Mouse (Mus musculus): Measurements from ENCODE around the gene Gm5244.
A peak's percentile ranks its signal among the peaks of the same experiment; 100 is the strongest.

Gene Gm5244

DNA sequence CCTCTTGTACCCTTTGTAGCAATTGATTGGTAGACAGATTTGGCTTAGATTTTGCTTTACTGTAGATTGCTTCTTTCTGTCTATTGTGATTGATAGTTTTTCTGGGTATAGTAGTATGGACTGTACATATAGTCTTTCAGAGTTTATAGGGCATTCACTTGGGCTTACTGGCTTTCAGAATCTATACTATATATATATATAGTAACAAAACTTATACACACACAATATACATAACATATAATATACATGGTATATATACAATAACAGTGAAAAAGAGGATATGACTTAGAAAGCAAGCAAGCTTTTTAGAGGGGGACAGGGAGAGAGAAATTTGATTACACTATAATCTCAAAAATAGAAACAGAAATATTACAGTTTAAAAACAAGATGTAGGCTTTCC lies at the start of gene Gm5244:
Gene Gm5244 (plus strand): TSS at position 301 of the 400 bp plus-strand sequence.
- DNase-seq: no peak

DNA sequence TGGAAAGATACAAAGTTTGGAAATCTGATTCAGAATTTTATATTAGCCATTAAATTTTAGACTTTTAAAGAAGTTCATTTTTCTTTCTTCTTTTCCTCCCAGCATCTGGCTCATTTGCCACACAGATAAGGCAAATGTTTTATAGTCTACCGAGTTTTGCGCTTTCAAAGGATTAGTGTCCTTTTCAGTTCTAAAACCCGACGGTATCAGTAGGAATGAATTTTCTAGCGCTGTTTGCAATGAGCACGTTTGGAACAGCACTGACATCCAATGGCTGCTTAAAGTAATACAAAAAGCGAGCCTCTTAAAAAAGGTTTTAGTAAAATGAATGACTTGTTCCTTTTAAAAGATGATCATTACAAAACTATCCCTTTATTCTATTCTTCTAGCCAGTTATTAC lies 49.4 kb upstream of the Gm5244 start:
- peak; percentile 37 to 53 for DNase-seq

DNA sequence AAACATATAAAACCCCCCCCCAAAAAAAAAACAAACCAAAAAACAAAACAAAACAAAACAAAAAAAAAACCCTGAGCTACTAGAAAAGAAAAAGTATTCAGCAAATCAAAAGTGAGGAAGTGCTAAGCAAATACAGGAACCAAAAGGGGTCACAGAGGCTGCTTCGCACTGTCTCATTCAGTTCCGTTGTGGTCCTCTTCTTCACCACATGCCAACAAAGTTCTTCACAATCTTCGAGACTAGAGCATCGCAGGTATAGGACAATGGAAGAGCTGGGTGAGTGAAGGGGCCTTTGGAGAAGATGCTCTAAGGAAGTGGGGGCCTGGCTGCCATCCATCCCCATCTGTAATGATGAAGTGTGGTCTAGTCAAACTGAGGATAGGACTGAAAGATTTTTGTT lies 48.1 kb upstream of the Gm5244 start:
- no peak for DNase-seq

DNA sequence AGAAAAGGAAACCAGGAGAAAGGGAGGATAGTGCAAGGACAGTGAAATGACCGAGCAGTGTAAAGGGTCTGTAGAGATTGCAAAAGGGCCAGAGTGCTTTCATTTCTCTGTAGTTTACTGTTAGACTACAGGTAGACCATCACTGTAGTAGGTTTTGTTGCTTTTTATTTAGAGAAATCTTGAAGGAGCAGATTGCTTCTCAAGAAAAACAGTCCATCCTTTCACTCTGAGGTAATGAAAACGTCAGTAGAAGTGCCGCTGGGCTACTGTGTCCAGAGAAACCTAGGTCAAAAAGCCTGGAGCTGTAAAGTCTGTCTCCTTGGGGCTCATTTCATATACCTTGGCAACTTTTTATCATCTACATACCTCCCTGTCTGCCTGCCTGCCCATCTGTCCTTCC lies 47.4 kb upstream of the Gm5244 start:
- DNase-seq: no peak

DNA sequence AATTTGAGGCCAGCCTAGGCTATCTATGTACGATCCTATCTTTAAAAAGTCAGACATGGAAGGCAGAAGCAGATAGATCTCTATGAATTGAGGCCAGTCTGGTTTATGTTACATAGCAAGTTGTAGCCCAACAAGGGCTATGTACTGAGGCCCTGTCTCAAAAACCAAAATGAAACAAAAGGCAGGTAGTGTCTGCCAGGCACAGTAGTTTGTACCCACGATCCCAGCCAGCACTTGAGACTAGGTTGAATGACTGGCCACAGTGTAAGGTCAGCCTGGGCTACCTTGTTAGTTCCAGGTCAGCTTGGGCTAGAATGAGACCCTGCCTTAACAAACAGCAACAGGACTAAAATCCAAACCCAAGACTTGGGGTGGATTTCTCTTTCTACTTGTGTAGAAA lies 45.9 kb upstream of the Gm5244 start:
- no peak for DNase-seq

DNA sequence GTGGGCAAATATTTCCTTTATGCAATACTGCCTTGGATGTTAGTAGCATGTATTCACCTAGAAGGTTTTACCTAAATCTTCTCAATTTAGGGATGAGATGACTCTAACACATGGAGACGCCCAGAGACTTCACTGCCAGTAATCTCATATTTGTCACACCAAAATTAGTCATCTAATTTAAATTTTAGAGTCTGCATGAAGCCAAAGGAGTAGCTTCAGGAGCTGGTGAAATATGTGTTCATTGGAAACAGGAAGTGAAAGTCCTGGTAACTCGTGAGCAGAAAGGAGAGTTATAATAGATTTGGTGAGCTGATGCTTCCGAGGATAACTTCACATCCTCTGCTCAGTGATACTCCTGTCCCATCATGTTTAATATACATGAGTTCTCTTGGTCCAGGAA lies 45.4 kb upstream of the Gm5244 start:
- no peak for DNase-seq

DNA sequence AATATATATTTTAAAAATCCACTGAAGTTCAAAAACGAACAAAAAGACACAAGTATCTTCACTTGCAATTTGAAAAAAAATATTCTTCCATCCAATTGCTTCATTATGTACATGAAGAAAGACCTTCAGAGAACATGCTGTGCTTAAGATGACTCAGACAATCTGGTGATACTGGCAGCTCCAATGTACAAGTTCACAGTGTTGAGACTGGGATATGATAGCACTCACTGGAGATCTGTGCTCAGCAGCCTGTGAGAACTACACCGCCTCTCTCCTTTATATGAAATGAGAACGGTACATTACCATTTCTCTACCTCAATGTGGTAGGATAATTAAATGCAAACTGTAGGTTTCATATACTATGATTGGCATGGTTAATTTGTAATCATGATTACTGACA lies 43.7 kb upstream of the Gm5244 start:
- no peak for DNase-seq

DNA sequence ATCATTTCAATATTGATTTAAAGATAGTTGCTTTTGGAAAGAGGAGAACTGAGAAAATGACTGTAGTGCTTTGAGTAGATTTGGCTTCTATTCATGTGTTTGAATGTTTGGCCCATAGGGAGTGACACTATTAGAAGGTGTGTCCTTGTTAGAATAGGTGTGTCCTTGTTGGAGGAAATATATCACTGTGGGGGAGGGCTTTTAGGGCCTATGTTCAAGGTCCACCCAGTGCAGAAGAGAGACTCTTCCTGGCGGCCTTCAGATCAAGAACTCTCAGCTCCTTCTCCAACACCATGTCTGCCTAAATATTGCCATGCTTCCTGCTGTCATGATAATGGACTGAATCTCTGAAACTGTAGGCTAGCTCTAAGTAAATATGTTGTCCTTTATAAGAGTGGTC lies 42.2 kb upstream of the Gm5244 start:
- DNase-seq: no peak

DNA sequence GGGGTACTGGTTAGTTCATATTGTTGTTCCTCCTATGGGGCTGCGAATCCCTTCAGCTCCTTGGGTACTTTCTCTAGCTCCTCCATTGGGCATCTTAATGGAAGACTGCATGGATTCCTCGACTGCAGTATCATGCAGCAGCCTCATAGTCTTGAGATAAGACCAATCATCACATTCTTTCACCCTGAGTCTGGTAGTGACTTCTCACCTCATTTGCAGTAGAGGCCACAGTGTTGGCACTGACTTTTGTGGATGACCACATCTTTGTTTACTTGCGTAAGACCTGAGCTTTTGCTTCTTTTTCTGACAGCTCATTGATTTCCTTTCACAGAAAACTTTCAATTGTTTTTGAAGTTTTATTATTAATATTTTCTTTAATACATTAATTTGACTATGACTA lies 40.8 kb upstream of the Gm5244 start:
- no peak for DNase-seq

DNA sequence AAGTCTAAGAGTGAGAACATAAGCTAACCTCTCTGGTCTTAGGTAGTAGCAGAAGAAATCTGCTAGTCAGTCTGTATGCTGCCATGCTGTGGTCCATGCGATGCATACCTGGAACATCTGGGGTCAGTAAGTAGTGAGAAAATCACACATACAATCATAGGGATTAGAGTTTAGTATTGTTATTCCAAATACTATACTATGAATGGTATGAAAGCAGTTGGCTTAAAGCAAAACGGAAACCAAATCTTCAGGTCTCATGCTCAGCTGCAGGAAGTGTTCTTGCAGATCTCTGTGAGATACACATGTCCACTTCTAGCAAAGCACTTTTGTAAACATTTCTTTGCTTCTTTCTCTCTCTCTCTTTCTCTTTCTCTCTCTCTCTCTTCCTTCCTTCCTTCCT lies 40.3 kb upstream of the Gm5244 start:
- DNase-seq: no peak

DNA sequence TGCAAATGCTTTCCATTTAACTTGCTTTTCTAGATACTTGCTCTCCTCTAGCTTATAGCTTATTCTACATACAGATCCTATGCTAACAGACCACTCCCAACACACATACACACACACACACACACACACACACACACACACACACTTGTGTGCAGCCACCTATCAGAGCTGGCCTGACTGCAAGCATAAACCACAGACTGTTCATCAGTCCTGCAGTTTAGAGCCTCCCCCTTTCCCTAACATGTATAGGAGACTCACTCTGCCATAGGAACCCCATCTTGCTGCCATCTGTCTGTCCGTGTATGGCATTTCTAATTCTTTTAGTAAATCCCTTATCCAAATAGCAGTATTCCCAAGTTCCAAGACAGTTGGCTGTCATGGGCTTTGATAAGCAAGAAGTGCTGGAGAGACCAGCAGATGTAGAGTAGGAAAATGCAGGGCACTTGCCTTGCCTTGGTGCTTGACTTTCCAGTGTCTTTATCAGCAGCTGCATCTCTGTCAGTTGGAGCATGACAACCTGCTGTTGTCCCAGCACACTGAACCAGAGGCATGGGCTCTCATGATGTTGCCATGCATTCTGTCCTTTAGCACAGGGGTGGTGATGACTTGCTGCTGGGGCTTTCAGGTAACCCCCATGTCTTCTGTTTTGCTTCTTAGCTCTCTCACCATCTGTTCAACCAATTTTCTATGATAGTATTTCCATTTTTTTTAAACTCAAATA lies 33.7 kb upstream of the Gm5244 start:
- DNase-seq: no peak

DNA sequence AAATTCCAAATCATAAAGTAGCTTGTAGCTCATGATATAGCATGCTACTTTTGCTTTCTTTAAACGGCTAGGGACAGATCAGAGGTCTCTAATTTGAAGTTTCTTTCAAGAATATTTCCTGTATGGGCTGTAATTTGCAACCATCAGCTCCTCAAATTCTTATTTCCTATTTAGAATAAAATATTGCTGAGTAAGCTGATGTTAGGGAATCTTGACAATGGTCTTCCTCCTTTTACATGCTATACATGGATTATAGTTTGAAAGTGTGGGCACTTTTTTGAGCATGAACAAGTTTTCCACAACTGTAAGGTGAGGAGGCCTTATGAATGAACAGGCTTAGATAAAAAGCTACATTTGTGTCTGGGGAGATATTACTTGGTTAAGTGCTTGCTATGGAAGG lies 32.6 kb upstream of the Gm5244 start:
- no peak for DNase-seq

DNA sequence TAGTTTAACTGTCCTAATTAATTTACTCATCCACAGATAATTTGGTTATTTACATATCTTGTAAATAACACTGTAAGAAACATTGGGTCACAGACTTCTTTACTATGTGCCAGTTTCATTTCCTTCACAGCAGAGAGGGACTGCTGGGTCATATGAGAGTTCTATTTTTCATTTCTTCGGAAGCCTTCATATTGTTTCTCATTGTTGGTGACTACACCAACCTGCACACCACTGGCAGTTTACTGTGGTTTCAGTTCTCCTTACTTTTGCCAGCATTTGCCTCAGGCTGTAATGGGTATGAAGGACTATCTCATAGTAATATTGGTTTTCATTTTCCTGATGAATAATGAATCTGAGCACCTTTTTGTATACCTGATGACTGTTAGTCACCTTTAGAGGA lies 28.0 kb upstream of the Gm5244 start:
- no peak for DNase-seq

DNA sequence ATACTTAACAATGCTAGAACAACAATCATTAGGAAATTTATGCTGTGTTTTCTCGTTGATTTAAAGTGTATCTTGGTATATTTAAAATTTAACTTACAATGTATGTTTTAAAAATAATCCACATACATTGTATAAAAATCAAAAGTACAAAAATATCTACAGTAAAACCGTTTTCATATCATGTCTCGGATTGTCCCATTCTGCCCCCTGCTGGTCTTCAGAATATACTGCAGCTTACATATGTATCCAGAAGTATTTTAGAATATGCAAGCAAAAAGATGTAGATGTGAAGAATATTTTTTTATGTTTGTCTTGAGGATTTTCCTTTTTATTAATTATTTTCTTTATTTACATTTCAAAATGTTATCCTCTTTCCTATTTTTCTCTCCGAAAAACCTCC lies 26.1 kb upstream of the Gm5244 start:
- DNase-seq: peak; percentile 52 to 56

DNA sequence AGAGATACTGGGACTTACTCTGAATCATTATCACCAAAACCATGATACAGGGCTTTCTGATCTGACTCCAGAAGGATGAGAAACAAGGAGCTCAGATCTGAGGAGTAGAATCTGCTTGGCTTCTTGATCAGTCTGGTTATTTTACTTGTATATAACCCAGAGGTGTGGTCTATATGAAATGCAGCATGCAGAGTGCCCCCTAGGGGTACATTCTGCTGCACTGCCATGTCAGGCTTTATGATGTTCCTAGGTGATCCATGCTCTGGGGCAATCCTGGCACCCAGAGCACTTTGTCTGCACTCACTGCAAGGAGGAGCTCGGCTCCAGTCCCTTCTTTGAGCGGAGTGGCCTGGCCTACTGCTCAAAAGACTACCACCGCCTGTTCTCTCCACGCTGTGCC lies 21.9 kb upstream of the Gm5244 start:
- no peak for DNase-seq

DNA sequence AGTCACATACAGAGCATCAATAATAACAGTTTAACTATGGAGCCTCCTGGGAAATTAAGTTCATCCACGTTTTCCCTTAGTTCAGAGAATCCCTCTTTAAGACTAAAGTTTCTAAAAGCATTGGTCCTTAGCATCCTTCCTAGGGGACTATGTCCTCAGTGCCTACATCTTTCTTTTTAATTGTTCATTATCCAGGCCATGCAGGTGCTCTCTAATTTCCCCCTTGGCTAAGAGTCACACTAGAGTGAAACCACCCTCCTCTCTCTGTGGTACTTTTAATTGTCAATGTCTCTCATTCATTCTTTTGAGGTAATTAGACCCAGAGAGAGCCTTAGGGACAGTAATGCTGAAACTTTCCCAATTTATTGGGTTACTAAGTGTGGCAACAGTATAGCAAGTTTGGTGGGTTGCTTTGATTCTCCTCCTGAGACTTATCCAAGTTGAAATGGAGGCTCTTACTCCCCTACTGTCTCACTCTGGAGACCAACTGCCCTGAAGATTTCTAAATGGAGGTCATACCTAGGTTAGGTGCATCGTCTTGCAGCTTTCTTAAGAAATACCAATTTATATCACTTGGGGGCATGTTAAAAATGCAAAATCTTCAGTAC lies 15.6 kb upstream of the Gm5244 start:
- DNase-seq: no peak

DNA sequence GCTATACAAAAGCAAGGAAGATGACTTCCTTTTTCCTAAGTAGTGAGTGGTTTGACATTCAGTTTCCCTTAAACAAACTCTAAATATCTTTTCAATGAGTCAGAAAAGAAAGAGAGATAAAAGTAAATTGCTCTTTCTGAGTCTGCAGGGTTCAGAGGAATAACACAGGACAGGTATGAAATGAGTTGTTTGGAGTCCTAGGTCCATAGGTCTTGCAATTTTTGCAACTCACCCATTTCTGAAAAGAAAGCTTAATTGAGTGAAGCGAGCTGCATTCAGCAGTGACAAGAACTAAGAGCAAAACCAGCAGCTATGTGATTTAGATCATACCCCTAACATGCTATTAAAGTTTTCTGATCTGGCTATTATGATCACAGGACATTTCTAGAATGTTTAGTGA lies 14.9 kb upstream of the Gm5244 start:
- DNase-seq: no peak

DNA sequence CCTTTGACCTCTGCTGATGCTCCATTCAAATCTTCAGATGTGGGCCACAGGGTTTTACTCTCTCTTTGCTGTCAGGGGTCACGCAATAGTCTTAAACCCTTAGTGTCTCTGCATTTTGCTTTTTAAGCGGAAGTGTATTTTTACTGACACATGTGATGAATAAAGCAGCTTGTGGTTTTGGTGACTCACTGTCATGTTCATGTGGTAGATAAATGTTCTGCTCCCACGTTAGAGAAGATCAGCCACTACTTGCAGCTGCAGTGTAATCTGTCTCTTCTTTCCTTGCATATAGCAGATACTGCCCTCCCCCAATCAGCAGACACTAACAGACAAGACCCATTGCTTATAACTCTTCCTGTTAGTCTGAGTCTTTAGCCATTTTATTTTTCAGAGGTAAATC lies 12.9 kb upstream of the Gm5244 start:
- no peak for DNase-seq

DNA sequence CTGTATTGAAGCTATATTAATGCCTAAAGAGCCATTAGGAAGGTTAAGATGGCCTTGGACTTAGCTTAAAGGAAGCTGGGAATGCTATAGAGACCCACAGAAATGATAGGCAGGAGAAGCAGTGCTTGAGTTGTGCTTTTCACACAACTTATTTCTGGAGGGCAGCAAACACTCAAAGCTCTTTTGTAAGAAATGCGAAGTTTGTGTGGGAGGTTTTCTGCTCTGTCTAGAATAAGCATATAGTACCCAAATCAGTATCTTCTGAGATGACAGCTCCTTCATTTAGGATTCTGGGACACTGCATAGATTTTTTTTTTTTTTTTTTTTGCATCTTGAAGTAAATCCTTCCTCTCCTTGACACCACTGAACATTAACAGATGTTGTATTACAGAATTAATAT lies 8.0 kb upstream of the Gm5244 start:
- DNase-seq: no peak

DNA sequence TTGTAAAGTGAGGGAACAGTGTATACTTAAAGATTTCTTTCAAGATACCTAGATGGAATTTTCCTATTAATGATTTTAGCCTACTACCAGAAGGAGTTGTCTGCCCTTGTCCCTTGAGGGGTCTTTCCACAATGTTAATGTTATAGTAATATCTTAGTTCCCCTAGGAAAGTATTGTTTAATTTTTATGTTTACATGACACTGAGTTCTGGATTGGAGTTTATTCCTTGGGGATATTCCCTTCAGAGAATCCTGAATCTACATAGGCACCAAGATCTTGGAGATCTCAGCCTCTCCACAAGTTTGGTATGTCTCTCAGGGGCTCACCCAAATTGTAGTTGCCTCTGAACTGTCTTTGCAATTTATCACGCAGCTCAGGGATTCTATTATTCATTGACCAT lies 10.5 kb downstream of the Gm5244 start, which contains the start of gene Olfr1444:
Gene Olfr1444 (plus strand): TSS at position 301 of the 400 bp plus-strand sequence.
- DNase-seq: no peak

DNA sequence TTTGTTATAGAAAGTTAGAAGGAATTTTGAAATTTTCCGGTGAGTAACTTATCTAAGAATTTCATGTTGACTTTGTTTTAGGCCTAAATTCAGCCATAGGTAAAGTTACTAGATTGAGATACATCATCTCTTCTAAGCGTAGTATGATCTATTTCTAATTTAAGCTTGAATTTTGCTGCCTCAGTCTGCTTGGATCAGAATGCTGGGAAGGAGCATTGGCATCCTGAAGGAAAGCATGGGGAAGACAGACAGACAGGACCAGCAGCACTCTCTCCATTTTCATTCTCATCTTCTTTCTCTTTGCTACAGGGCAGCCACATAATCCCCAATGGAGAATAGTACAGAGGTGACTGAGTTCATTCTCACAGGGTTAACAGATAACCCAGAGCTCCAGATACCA lies 37.1 kb downstream of the Gm5244 start, which contains the start of gene Olfr1445:
Gene Olfr1445 (plus strand): TSS at position 301 of the 400 bp plus-strand sequence.
- DNase-seq: no peak

DNA sequence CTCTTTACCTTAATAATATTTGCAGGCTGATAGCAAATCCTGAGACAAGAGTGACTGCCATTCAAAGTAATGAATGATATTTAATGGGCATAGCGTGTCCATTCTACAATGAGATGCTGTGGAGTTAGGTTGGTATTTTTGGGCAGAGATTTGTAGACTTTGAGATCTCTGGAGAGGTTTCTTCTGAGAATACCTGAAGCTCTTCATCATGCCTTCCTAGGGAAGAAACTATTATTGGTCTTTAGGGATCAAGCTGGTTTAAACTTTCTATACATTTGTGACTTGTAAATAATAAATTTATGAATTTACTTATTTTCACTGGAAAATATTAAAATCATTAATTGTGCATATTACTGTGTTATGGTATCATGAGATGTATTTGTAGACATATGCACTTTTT lies 46.9 kb downstream of the Gm5244 start, which contains the start of gene Olfr1446:
Gene Olfr1446 (minus strand): TSS at position 101 of the 400 bp plus-strand sequence.
- no peak for DNase-seq

Data from cerebellum, postnatal 14 days (tissue).